Mouse (Mus musculus): ENCODE results near the gene Tcte3.
"Not testable (repeated sequence)": the region's sequence is repeated elsewhere in the genome, so short reads cannot be mapped to it uniquely, and the experiment has no call there.

Tcte3 gene

GRCm38 (mm10) chr17:15031414-15031813 is 9.9 kb downstream of the Tcte3 start:
- not testable (repeated sequence) for DNase-seq (ENCODE audit: low spot score)

- DNase-seq (ENCODE audit: low spot score): not testable (repeated sequence)
These were observed 15.8 kb downstream of the Tcte3 start for GRCm38 (mm10) chr17:15025513-15025912.

- not testable (repeated sequence) for DNase-seq (ENCODE audit: low spot score)
These were observed 16.6 kb downstream of the Tcte3 start for GRCm38 (mm10) chr17:15024502-15025193.

GRCm38 (mm10) chr17:15023878-15024492 is 17.3 kb downstream of the Tcte3 start:
- not testable (repeated sequence) for DNase-seq (ENCODE audit: low spot score)

GRCm38 (mm10) chr17:15021503-15022220 is 19.6 kb downstream of the Tcte3 start:
- DNase-seq (ENCODE audit: low spot score): not testable (repeated sequence)

- DNase-seq (ENCODE audit: low spot score): not testable (repeated sequence)
These were observed 31.4 kb downstream of the Tcte3 start, which contains the start of gene Gm3435 for GRCm38 (mm10) chr17:15009706-15010413. Gene Gm3435, plus strand, starts transcription at chr17:15010176.

- DNase-seq (ENCODE audit: low spot score): not testable (repeated sequence)
These were observed 32.2 kb downstream of the Tcte3 start for GRCm38 (mm10) chr17:15009088-15009487.

- DNase-seq (ENCODE audit: low spot score): not testable (repeated sequence)
These were observed 41.2 kb downstream of the Tcte3 start for GRCm38 (mm10) chr17:15000047-15000446.

GRCm38 (mm10) chr17:14994140-14994539 is 47.1 kb downstream of the Tcte3 start:
- not testable (repeated sequence) for DNase-seq (ENCODE audit: low spot score)

GRCm38 (mm10) chr17:14993139-14993832 is 48.0 kb downstream of the Tcte3 start:
- not testable (repeated sequence) for DNase-seq (ENCODE audit: low spot score)

GRCm38 (mm10) chr17:14992522-14993138 is 48.7 kb downstream of the Tcte3 start:
- DNase-seq (ENCODE audit: low spot score): not testable (repeated sequence)

GRCm38 (mm10) chr17:14990116-14990702 is 51.1 kb downstream of the Tcte3 start:
- DNase-seq (ENCODE audit: low spot score): not testable (repeated sequence)

GRCm38 (mm10) chr17:14978362-14979038 is 62.8 kb downstream of the Tcte3 start, which contains the start of the genes 9030025P20Rik and Gm3417:
Gene 9030025P20Rik, plus strand, starts transcription at chr17:14978468.
Gene Gm3417, minus strand, starts transcription at chr17:14978790.
- DNase-seq (ENCODE audit: low spot score): not testable (repeated sequence)

GRCm38 (mm10) chr17:14977718-14978361 is 63.4 kb downstream of the Tcte3 start:
- peak; percentile 59 for DNase-seq (ENCODE audit: low spot score)
